Mouse (Mus musculus) cerebellum, adult 9-11 months (tissue): ENCODE results near the gene Pole3.

Source experiments
- DNase-seq: peaks from one replicate; pipeline ENCODE4 v3.0.0; 2022

Gene Pole3

GRCm38 (mm10) chr4:62517538-62518415 lies 7.1 kb downstream of the Pole3 start:
- peak; percentile 40 for DNase-seq

GRCm38 (mm10) chr4:62517046-62517445 lies 7.8 kb downstream of the Pole3 start:
- DNase-seq, result no peak

- DNase-seq, result peak; percentile 43
Observed at GRCm38 (mm10) chr4:62516579-62516978, 8.3 kb downstream of the Pole3 start.

GRCm38 (mm10) chr4:62516079-62516478 lies 8.8 kb downstream of the Pole3 start:
- peak; percentile 82 for DNase-seq

- DNase-seq, result peak; percentile 65
Observed at GRCm38 (mm10) chr4:62515490-62515889, 9.4 kb downstream of the Pole3 start.

- DNase-seq, result peak; percentile 38
Observed at GRCm38 (mm10) chr4:62514995-62515394, 9.9 kb downstream of the Pole3 start.

GRCm38 (mm10) chr4:62513998-62514506 lies 10.8 kb downstream of the Pole3 start:
- peak; percentile 38 for DNase-seq

GRCm38 (mm10) chr4:62509946-62510345 lies 14.9 kb downstream of the Pole3 start:
- DNase-seq, result peak; percentile 41

GRCm38 (mm10) chr4:62508839-62509238 lies 16.0 kb downstream of the Pole3 start:
- DNase-seq, result peak; percentile 15

- peak; percentile 69 for DNase-seq
Observed at GRCm38 (mm10) chr4:62506798-62507197, 18.1 kb downstream of the Pole3 start.

GRCm38 (mm10) chr4:62505991-62506390 lies 18.9 kb downstream of the Pole3 start:
- DNase-seq, result peak; percentile 9

- no peak for DNase-seq
Observed at GRCm38 (mm10) chr4:62503374-62503970, 21.4 kb downstream of the Pole3 start, which contains the start of gene Hdhd3. Gene Hdhd3, minus strand, starts transcription at chr4:62503467.

- DNase-seq, result peak; percentile 52
Observed at GRCm38 (mm10) chr4:62502969-62503368, 21.9 kb downstream of the Pole3 start.

- peak; percentile 93 for DNase-seq
Observed at GRCm38 (mm10) chr4:62501964-62502732, 22.7 kb downstream of the Pole3 start.

GRCm38 (mm10) chr4:62501534-62501933 lies 23.3 kb downstream of the Pole3 start:
- DNase-seq, result peak; percentile 50

- DNase-seq, result peak; percentile 21
Observed at GRCm38 (mm10) chr4:62500799-62501198, 24.1 kb downstream of the Pole3 start.

GRCm38 (mm10) chr4:62496815-62497214 lies 28.1 kb downstream of the Pole3 start:
- DNase-seq, result peak; percentile 47

- no peak for DNase-seq
Observed at GRCm38 (mm10) chr4:62495946-62496345, 28.9 kb downstream of the Pole3 start.

GRCm38 (mm10) chr4:62494230-62494629 lies 30.6 kb downstream of the Pole3 start:
- no peak for DNase-seq

- no peak for DNase-seq
Observed at GRCm38 (mm10) chr4:62492682-62493081, 32.2 kb downstream of the Pole3 start.

GRCm38 (mm10) chr4:62487914-62488313 lies 37.0 kb downstream of the Pole3 start:
- DNase-seq, result no peak

- DNase-seq, result no peak
Observed at GRCm38 (mm10) chr4:62487172-62487571, 37.7 kb downstream of the Pole3 start.

GRCm38 (mm10) chr4:62486162-62486696 lies 38.6 kb downstream of the Pole3 start:
- no peak for DNase-seq
